Mouse (Mus musculus) MEL (cell line): ENCODE data around the gene Hsp90ab1. TPM values are rescaled to one million over a fixed set of nuclear protein-coding genes. Genes with fewer than 3 reads are reported as not detected.

Experiments used
- DNase-seq: peaks from one replicate; pipeline ENCODE4 v3.0.0; 2011; ENCODE audit warnings: low read depth, low spot score
- H3K27ac ChIP-seq: 2 replicates; pipeline ENCODE4 v1.5.1; 2012; ENCODE audit warnings: low read depth, mild to moderate bottlenecking, control low read depth, low read length, moderate library complexity; ENCODE audit not compliant: control insufficient read depth
- H3K27me3 ChIP-seq, 2 experiments: fragments of 150-350 bp in 1 of 2; sonication (generic) in 1 of 2; 2 replicates each; pipeline ENCODE4 v1.6.1; 2012; ENCODE audit warnings: low read length in 2 of 2, mild to moderate bottlenecking in 2 of 2, improper control_type of control experiment in 1 of 2, moderate library complexity in 1 of 2; ENCODE audit not compliant: insufficient read depth in 2 of 2, control insufficient read depth in 1 of 2
- H3K36me3 ChIP-seq, 2 experiments: 2 replicates each; pipeline ENCODE4 v1.6.1; 2012 to 2014; ENCODE audit warnings: low read length in 2 of 2, improper control_type of control experiment in 1 of 2, inconsistent platforms in 1 of 2, mild to moderate bottlenecking in 1 of 2; ENCODE audit not compliant: insufficient read depth in 2 of 2, control insufficient read depth in 1 of 2
- H3K4me1 ChIP-seq, 2 experiments: fragments of 150-350 bp in 1 of 2; sonication (generic) in 1 of 2; 2 replicates each; pipeline ENCODE4 v1.6.1; 2012; ENCODE audit warnings: low read length in 2 of 2, improper control_type of control experiment in 1 of 2, mild to moderate bottlenecking in 1 of 2; ENCODE audit not compliant: insufficient read depth in 2 of 2, control insufficient read depth in 1 of 2
- H3K4me3 ChIP-seq, 2 experiments: fragments of 150-350 bp in 1 of 2; sonication (generic) in 1 of 2; 2 replicates each; pipeline ENCODE4 v1.5.1; 2012; ENCODE audit warnings: low read depth in 2 of 2, low read length in 2 of 2, mild to moderate bottlenecking in 2 of 2, moderate library complexity in 2 of 2, control low read depth in 1 of 2, improper control_type of control experiment in 1 of 2; ENCODE audit not compliant: control insufficient read depth in 1 of 2, insufficient read depth in 1 of 2
- H3K79me2 ChIP-seq: 2 replicates; pipeline ENCODE4 v1.6.1; 2012; ENCODE audit warnings: mild to moderate bottlenecking, low read length, moderate library complexity; ENCODE audit not compliant: control insufficient read depth, poor library complexity, insufficient read depth
- H3K9ac ChIP-seq: 2 replicates; pipeline ENCODE4 v1.6.1; 2012; ENCODE audit warnings: low read depth, mild to moderate bottlenecking, control low read depth, low read length, moderate library complexity; ENCODE audit not compliant: control insufficient read depth, poor library complexity, severe bottlenecking
- H3K9me3 ChIP-seq: fragments of 150-350 bp; sonication (generic); replicated peaks from 2 replicates; pipeline ENCODE4 v1.6.1; 2012; ENCODE audit warnings: mild to moderate bottlenecking, low read length, improper control_type of control experiment, moderate library complexity; ENCODE audit not compliant: insufficient read depth
- CHD1 ChIP-seq: IDR thresholded peaks from 2 replicates; pipeline ENCODE4 v1.6.1; 2012; ENCODE audit warnings: low read depth, mild to moderate bottlenecking, inconsistent platforms, low read length, improper control_type of control experiment
- CTCF ChIP-seq, 3 experiments: IDR thresholded peaks in 2 of 3; conservative IDR thresholded peaks in 1 of 3; 2 replicates each; pipeline ENCODE4 v1.5.1; 2011 to 2012; ENCODE audit warnings: low read length in 3 of 3, low read depth in 2 of 3, mild to moderate bottlenecking in 2 of 3, improper control_type of control experiment in 1 of 3, inconsistent platforms in 1 of 3, mixed read lengths in 1 of 3, moderate library complexity in 1 of 3; ENCODE audit not compliant: control insufficient read depth in 1 of 3, insufficient read depth in 1 of 3, poor library complexity in 1 of 3, severe bottlenecking in 1 of 3
- EP300 ChIP-seq, 2 experiments: IDR thresholded peaks; 2 replicates each; pipeline ENCODE4 v1.6.1; 2011; ENCODE audit warnings: improper control_type of control experiment in 2 of 2, low read length in 2 of 2, low read depth in 1 of 2, mild to moderate bottlenecking in 1 of 2
- ETS1 ChIP-seq: IDR thresholded peaks from 2 replicates; pipeline ENCODE4 v1.6.1; 2012; ENCODE audit warnings: low read depth, mild to moderate bottlenecking, inconsistent platforms, low read length, improper control_type of control experiment, moderate library complexity
- GABPA ChIP-seq: IDR thresholded peaks from 2 replicates; pipeline ENCODE4 v1.6.1; 2012; ENCODE audit warnings: low read depth, mild to moderate bottlenecking, inconsistent platforms, low read length, improper control_type of control experiment, moderate library complexity
- GATA1 ChIP-seq: IDR thresholded peaks from 2 replicates; pipeline ENCODE4 v1.6.1; 2011; ENCODE audit warnings: low read depth, low read length, improper control_type of control experiment
- MEF2A ChIP-seq: IDR thresholded peaks from 2 replicates; pipeline ENCODE4 v1.6.1; 2014; ENCODE audit warnings: low read depth, mild to moderate bottlenecking, inconsistent platforms, low read length, improper control_type of control experiment; ENCODE audit not compliant: poor library complexity, insufficient replicate concordance, severe bottlenecking; ENCODE audit errors: extremely low read depth
- MXI1 ChIP-seq: IDR thresholded peaks from 2 replicates; pipeline ENCODE4 v1.6.1; 2011; ENCODE audit warnings: mild to moderate bottlenecking, low read depth, low read length, improper control_type of control experiment
- MYC ChIP-seq: IDR thresholded peaks from 2 replicates; pipeline ENCODE4 v1.6.1; 2011; ENCODE audit warnings: low read depth, mild to moderate bottlenecking, low read length, improper control_type of control experiment, moderate library complexity
- RAD21 ChIP-seq: IDR thresholded peaks from 2 replicates; pipeline ENCODE4 v1.6.1; 2011; ENCODE audit warnings: mild to moderate bottlenecking, low read depth, low read length, improper control_type of control experiment
- SIN3A ChIP-seq: IDR thresholded peaks from 2 replicates; pipeline ENCODE4 v1.6.1; 2012; ENCODE audit warnings: low read length, improper control_type of control experiment, inconsistent platforms
- SMC3 ChIP-seq: IDR thresholded peaks from 2 replicates; pipeline ENCODE4 v1.6.1; 2011; ENCODE audit warnings: low read depth, low read length, improper control_type of control experiment
- TAL1 ChIP-seq: IDR thresholded peaks from 2 replicates; pipeline ENCODE4 v1.6.1; 2012; ENCODE audit warnings: mild to moderate bottlenecking, inconsistent platforms, low read length, moderate library complexity, mixed read lengths
- TCF12 ChIP-seq: IDR thresholded peaks from 2 replicates; pipeline ENCODE4 v1.6.1; 2014; ENCODE audit warnings: low read depth, mild to moderate bottlenecking, inconsistent platforms, low read length, improper control_type of control experiment, moderate library complexity
- ZC3H11A ChIP-seq: IDR thresholded peaks from 2 replicates; pipeline ENCODE4 v1.6.1; 2012; ENCODE audit warnings: low read depth, mild to moderate bottlenecking, inconsistent platforms, low read length, improper control_type of control experiment
- ZKSCAN1 ChIP-seq: IDR thresholded peaks from 2 replicates; pipeline ENCODE4 v1.6.1; 2012; ENCODE audit warnings: low read depth, mild to moderate bottlenecking, inconsistent platforms, low read length, improper control_type of control experiment, moderate library complexity
- ZNF384 ChIP-seq: IDR thresholded peaks from 2 replicates; pipeline ENCODE4 v1.6.1; 2012; ENCODE audit warnings: low read depth, mild to moderate bottlenecking, inconsistent platforms, low read length, improper control_type of control experiment
- polyA plus RNA-seq, 2 experiments: library from polyadenylated mRNA; stranded (reverse) in 1 of 2; unstranded in 1 of 2; fragments of >175 nt in 1 of 2; fragments of >200 nt in 1 of 2; gene quantifications; 2 replicates each; pipeline versions ENCODE4 v1.2.1 to v1.2.4; 2012; ENCODE audit warnings: low replicate concordance in 2 of 2, low read depth in 1 of 2; ENCODE audit not compliant: insufficient read length in 2 of 2, insufficient read depth in 1 of 2, missing spikeins in 1 of 2
- total RNA-seq: library from RNA; depleted of rRNA; stranded (reverse); fragments of 300-350 nt; gene quantifications from 2 replicates; pipeline ENCODE4 v1.2.3, GENCODE M21; 2012

Gene Hsp90ab1
- total and polyA plus RNA-seq, 3 experiments: 1,032 to 27,726 (median 4,130) TPM

GRCm38 (mm10) chr17:45553065-45553464 lies 20.0 kb downstream of the Hsp90ab1 start:
- Histone ChIP-seq H3K9ac (no peak overlapping the region), H3K79me2 (no peaks in the 10 kb centered on the region; the same call in 1 of the 2 replicates), H3K27ac (no peak overlapping the region), H3K4me3 (no peak overlapping the region), H3K36me3 (peaks cover 0 to 11% of the 10 kb centered on the region in 2 experiments; a peak in 2 of 4 replicates), H3K27me3 (peaks cover 0 to 2% of the 10 kb centered on the region in 2 experiments; a peak in 3 of 4 replicates), H3K4me1 (peaks cover 0 to 34% of the 10 kb centered on the region in 2 experiments; a peak in 3 of 4 replicates), H3K9me3 (no peaks in the 10 kb centered on the region)
- TF ChIP-seq GABPA: no peak
- no peak for TF ChIP-seq CHD1
- TF ChIP-seq MEF2A: no peak
- DNase-seq: no peak

GRCm38 (mm10) chr17:45551816-45552451 lies 21.1 kb downstream of the Hsp90ab1 start:
- no peak overlapping the region for H3K4me3 ChIP-seq
- TF ChIP-seq CTCF (IDR thresholded peaks at IDR 0.05 in 2 of 3, conservative IDR thresholded peaks at IDR 0.05 in 1 of 3; ENCODE audit: control insufficient read depth in 1 of 3, insufficient read depth in 1 of 3, low read depth in 2 of 3, low read length in 3 of 3, poor library complexity in 1 of 3, severe bottlenecking in 1 of 3): peak; percentile 80 to 97 (median 91)
- TF ChIP-seq RAD21: peak; percentile 97
- no peak for TF ChIP-seq EP300 (IDR thresholded peaks at IDR 0.05; ENCODE audit: low read depth in 1 of 2, low read length in 2 of 2)
- TF ChIP-seq SMC3: peak; percentile 86
- TF ChIP-seq ZKSCAN1: 0 out of 2 replicates have a peak, but pooled peaks have one; percentile 6
- TF ChIP-seq TCF12: no peak
- 0 out of 2 replicates have a peak, but pooled peaks have one; percentile 2 for TF ChIP-seq GATA1
- TF ChIP-seq MXI1: peak; percentile 36; the same call in 1 of the 2 replicates
- peak; percentile 63; the same call in 1 of the 2 replicates for TF ChIP-seq SIN3A
- no peak for TF ChIP-seq ETS1
- TF ChIP-seq ZNF384: 0 out of 2 replicates have a peak, but pooled peaks have one; percentile 16
- peak; percentile 48 for TF ChIP-seq TAL1
- TF ChIP-seq ZC3H11A: peak; percentile 88
- 0 out of 2 replicates have a peak, but pooled peaks have one; percentile 42 for TF ChIP-seq MYC
- H3K79me2 ChIP-seq: no peaks in the 10 kb centered on the region; the same call in 1 of the 2 replicates
- DNase-seq: peak; percentile 85
- H3K36me3 ChIP-seq: peaks cover 0 to 9% of the 10 kb centered on the region in 2 experiments; a peak in 2 of 4 replicates
- no peaks in the 10 kb centered on the region for H3K9me3 ChIP-seq
- H3K9ac ChIP-seq: no peak overlapping the region
- peaks cover 0 to 31% of the 10 kb centered on the region in 2 experiments; a peak in 3 of 4 replicates for H3K4me1 ChIP-seq
- no peak overlapping the region for H3K27ac ChIP-seq
- peaks cover 0 to 2% of the 10 kb centered on the region in 2 experiments; a peak in 3 of 4 replicates for H3K27me3 ChIP-seq
